Mouse (Mus musculus): ENCODE data around the gene Oas1g. TPM values are rescaled to one million over a fixed set of nuclear protein-coding genes. Genes with fewer than 3 reads are reported as not detected.

Oas1g gene
- total and polyA plus RNA-seq, 3 experiments: not detected

GRCm38 (mm10) chr5:120861121-120861520, 26.3 kb downstream of the Oas1g start, which contains the start of gene Oas1h:
Gene Oas1h (plus strand): TSS chr5:120861421.
- Histone ChIP-seq H3K9ac (ENCODE audit: control insufficient read depth, low read depth, low read length, poor library complexity, severe bottlenecking) (no peak within 1 kb of the TSS), H3K9me3 (replicated peaks; ENCODE audit: insufficient read depth, low read length) (no peaks in the 10 kb centered on the region), H3K27ac (ENCODE audit: control insufficient read depth, low read depth, low read length) (no peak within 1 kb of the TSS), H3K4me1 (ENCODE audit: control insufficient read depth in 1 of 2, insufficient read depth in 2 of 2, low read length in 2 of 2) (no peaks in the 10 kb centered on the region), H3K79me2 (ENCODE audit: control insufficient read depth, insufficient read depth, low read length, poor library complexity) (no peaks in the 10 kb centered on the region), H3K4me3 (ENCODE audit: control insufficient read depth in 1 of 2, insufficient read depth in 1 of 2, low read depth in 2 of 2, low read length in 2 of 2) (no peak within 1 kb of the TSS), H3K36me3 (ENCODE audit: control insufficient read depth in 1 of 2, insufficient read depth in 2 of 2, low read length in 2 of 2) (no peaks in the 10 kb centered on the region), H3K27me3 (ENCODE audit: control insufficient read depth in 1 of 2, insufficient read depth in 2 of 2, low read length in 2 of 2) (no peaks in the 10 kb centered on the region)
- DNase-seq (ENCODE audit: low read depth, low spot score): no peak
- no peak for TF ChIP-seq POLR2AphosphoS2 (IDR thresholded peaks at IDR 0.05; ENCODE audit: low read length)
- no peak for TF ChIP-seq MAZ (IDR thresholded peaks at IDR 0.05; ENCODE audit: low read depth, low read length)
- TF ChIP-seq TAL1 (IDR thresholded peaks at IDR 0.05; ENCODE audit: low read length): no peak
- no peak for TF ChIP-seq ETS1 (IDR thresholded peaks at IDR 0.05; ENCODE audit: low read depth, low read length)
- no peak for TF ChIP-seq TCF12 (IDR thresholded peaks at IDR 0.05; ENCODE audit: low read depth, low read length)
- no peak for TF ChIP-seq UBTF (IDR thresholded peaks at IDR 0.05; ENCODE audit: borderline replicate concordance, insufficient read depth, low read depth, low read length)
- TF ChIP-seq KAT2A (conservative IDR thresholded peaks at IDR 0.05; ENCODE audit: low read depth, low read length): no peak
- TF ChIP-seq NELFE (IDR thresholded peaks at IDR 0.05; ENCODE audit: low read depth, low read length): no peak
- TF ChIP-seq USF1 (IDR thresholded peaks at IDR 0.05; ENCODE audit: low read depth, low read length): no peak
- no peak for TF ChIP-seq MXI1 (IDR thresholded peaks at IDR 0.05; ENCODE audit: low read depth, low read length)
- TF ChIP-seq BHLHE40 (IDR thresholded peaks at IDR 0.05; ENCODE audit: borderline replicate concordance, low read depth, low read length): no peak
- no peak for TF ChIP-seq POLR2AphosphoS5 (IDR thresholded peaks at IDR 0.05; ENCODE audit: borderline replicate concordance, low read depth, low read length)
- no peak for TF ChIP-seq MAX (IDR thresholded peaks at IDR 0.05; ENCODE audit: low read length)
- no peak for TF ChIP-seq JUND (IDR thresholded peaks at IDR 0.05; ENCODE audit: low read depth, low read length)
- no peak for TF ChIP-seq TBP (IDR thresholded peaks at IDR 0.05; ENCODE audit: low read depth, low read length)
- TF ChIP-seq SIN3A (IDR thresholded peaks at IDR 0.05; ENCODE audit: low read length): no peak

GRCm38 (mm10) chr5:120859241-120859640, 28.2 kb downstream of the Oas1g start:
- H3K4me1 ChIP-seq (ENCODE audit: control insufficient read depth in 1 of 2, insufficient read depth in 2 of 2, low read length in 2 of 2): no peaks in the 10 kb centered on the region
- no peak for DNase-seq (ENCODE audit: low read depth, low spot score)
- H3K9ac ChIP-seq (ENCODE audit: control insufficient read depth, low read depth, low read length, poor library complexity, severe bottlenecking): no peak overlapping the region
- no peak for TF ChIP-seq HCFC1 (IDR thresholded peaks at IDR 0.05; ENCODE audit: low read depth, low read length)
- TF ChIP-seq MAZ (IDR thresholded peaks at IDR 0.05; ENCODE audit: low read depth, low read length): no peak
- TF ChIP-seq JUND (IDR thresholded peaks at IDR 0.05; ENCODE audit: low read depth, low read length): no peak
- no peak for TF ChIP-seq E2F4 (IDR thresholded peaks at IDR 0.05; ENCODE audit: borderline replicate concordance, low read depth, low read length)
- no peak for TF ChIP-seq NRF1 (IDR thresholded peaks at IDR 0.05; ENCODE audit: insufficient read depth, low read depth, low read length, poor library complexity, severe bottlenecking)
- no peak for TF ChIP-seq ZC3H11A (IDR thresholded peaks at IDR 0.05; ENCODE audit: low read depth, low read length)
- no peak for TF ChIP-seq SMC3 (IDR thresholded peaks at IDR 0.05; ENCODE audit: low read depth, low read length)
- TF ChIP-seq POLR2A (IDR thresholded peaks at IDR 0.05; ENCODE audit: control insufficient read depth in 1 of 2, insufficient read depth in 1 of 2, low read depth in 1 of 2, low read length in 2 of 2, poor library complexity in 1 of 2): no peak
- TF ChIP-seq MEF2A (IDR thresholded peaks at IDR 0.05; ENCODE audit: extremely low read depth, insufficient replicate concordance, low read depth, low read length, poor library complexity, severe bottlenecking): no peak
- TF ChIP-seq POLR2AphosphoS5 (IDR thresholded peaks at IDR 0.05; ENCODE audit: borderline replicate concordance, low read depth, low read length): no peak
- no peak for TF ChIP-seq MXI1 (IDR thresholded peaks at IDR 0.05; ENCODE audit: low read depth, low read length)
- TF ChIP-seq UBTF (IDR thresholded peaks at IDR 0.05; ENCODE audit: borderline replicate concordance, insufficient read depth, low read depth, low read length): no peak
- no peak for TF ChIP-seq TAL1 (IDR thresholded peaks at IDR 0.05; ENCODE audit: low read length)
- H3K27ac ChIP-seq (ENCODE audit: control insufficient read depth, low read depth, low read length): no peak overlapping the region
- no peaks in the 10 kb centered on the region for H3K9me3 ChIP-seq (replicated peaks; ENCODE audit: insufficient read depth, low read length)
- H3K4me3 ChIP-seq (ENCODE audit: control insufficient read depth in 1 of 2, insufficient read depth in 1 of 2, low read depth in 2 of 2, low read length in 2 of 2): no peak overlapping the region
- H3K79me2 ChIP-seq (ENCODE audit: control insufficient read depth, insufficient read depth, low read length, poor library complexity): no peaks in the 10 kb centered on the region
- H3K27me3 ChIP-seq (ENCODE audit: control insufficient read depth in 1 of 2, insufficient read depth in 2 of 2, low read length in 2 of 2): no peaks in the 10 kb centered on the region
- H3K36me3 ChIP-seq (ENCODE audit: control insufficient read depth in 1 of 2, insufficient read depth in 2 of 2, low read length in 2 of 2): no peaks in the 10 kb centered on the region
